2 mouse cellular contexts compared by ENCODE assay signal in the genomic region with DNA sequence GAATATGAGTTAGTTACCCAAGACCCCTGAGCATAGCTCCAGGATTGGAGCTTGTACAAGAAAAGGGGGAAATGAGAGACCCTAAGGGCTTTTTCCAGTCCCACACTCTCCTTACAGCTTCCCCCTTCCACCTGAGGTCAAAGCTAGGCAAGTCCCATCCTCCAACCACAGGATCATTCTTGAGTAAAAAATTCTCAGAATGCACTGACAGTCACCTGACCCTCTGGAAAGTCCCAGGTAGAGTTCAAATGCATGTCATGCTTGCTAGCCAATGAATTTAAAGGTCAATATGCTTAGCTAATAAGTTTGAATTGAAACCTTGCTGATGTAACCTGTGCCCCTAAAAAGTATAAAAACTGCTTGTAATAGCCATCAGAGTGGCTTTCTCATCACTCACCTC.
A peak's percentile ranks its signal among the peaks of the same experiment; 100 is the strongest.
DNase-seq lines count a peak whose midpoint lies in the region; TF ChIP-seq lines count a peak whose summit lies in the region.
"Not testable (repeated sequence)": the region's sequence is repeated elsewhere in the genome, so short reads cannot be mapped to it uniquely, and the experiment has no call there.

No protein-coding gene starts in this region.

- H3K79me2 ChIP-seq in CH12.LX (replicated peaks; ENCODE audit: control insufficient read depth, extremely low read depth, insufficient read depth, poor library complexity, severe bottlenecking), result not testable (repeated sequence)

- not testable (repeated sequence) for H3K27ac ChIP-seq in CH12.LX (ENCODE audit: insufficient read depth, low read depth)

- not testable (repeated sequence) for TF ChIP-seq RAD21 in CH12.LX (IDR thresholded peaks at IDR 0.05; ENCODE audit: low read depth, low read length)

- peaks cover 11 to 17% of the 10 kb centered on the region in 2 experiments; a peak in 3 of 4 replicates for H3K4me1 ChIP-seq in CH12.LX (ENCODE audit: control insufficient read depth in 1 of 2, insufficient read depth in 2 of 2)

- TF ChIP-seq POLR2A in CH12.LX (IDR thresholded peaks at IDR 0.05; ENCODE audit: low read depth, low read length), result not testable (repeated sequence)

- peak; percentile 26; the same call in 1 of the 2 replicates for TF ChIP-seq EP300 in CH12.LX (IDR thresholded peaks at IDR 0.05; ENCODE audit: low read length)

- in situ Hi-C loops in CH12.LX (cut with MboI; ENCODE audit: low pct_ligation_motif_present, low pct_unique_long_range_greater_than_20kb, low sequenced_read_pairs), result not testable (repeated sequence)

- H3K9me3 ChIP-seq in CH12.LX (replicated peaks; ENCODE audit: low read length), result not testable (repeated sequence)

- not testable (repeated sequence) for H3K27me3 ChIP-seq in CH12.LX (replicated peaks)

- not testable (repeated sequence) for TF ChIP-seq CTCF in CH12.LX (conservative IDR thresholded peaks at IDR 0.05 in 1 of 2, IDR thresholded peaks at IDR 0.05 in 1 of 2; ENCODE audit: low read depth in 2 of 2, low read length in 2 of 2)

- peak; percentile 35 for DNase-seq in CH12.LX (ENCODE audit: extremely low read depth)
- DNase-seq in heart, adult 11 months, result peak; percentile 35

- dilution Hi-C loops in CH12.LX (cut with MboI; ENCODE audit: extremely low pct_ligation_motif_present, extremely low pct_unique_long_range_greater_than_20kb, low sequenced_read_pairs), result not testable (repeated sequence)

- not testable (repeated sequence) for H3K4me3 ChIP-seq in CH12.LX (replicated peaks in 1 of 3; ENCODE audit: low read depth in 2 of 3, low read length in 2 of 3, poor library complexity in 1 of 3)

- H3K9ac ChIP-seq in CH12.LX (ENCODE audit: insufficient read depth, low read depth), result not testable (repeated sequence)

- H3K4me2 ChIP-seq in CH12.LX (ENCODE audit: insufficient read depth, low read depth, poor library complexity, severe bottlenecking), result peak overlapping the region; percentile 25; the same call in 1 of the 2 replicates

- not testable (repeated sequence) for H3K36me3 ChIP-seq in CH12.LX (replicated peaks in 1 of 2; ENCODE audit: control insufficient read depth in 1 of 2, insufficient read depth in 1 of 2, low read length in 1 of 2)

TF ChIP-seq in CH12.LX, 34 proteins besides CTCF, POLR2A, EP300 and RAD21:
- TF ChIP-seq IRF4 (IDR thresholded peaks at IDR 0.05; ENCODE audit: low read depth, low read length) (peak; percentile 5; the same call in 1 of the 2 replicates), USF1 (IDR thresholded peaks at IDR 0.05; ENCODE audit: low read depth, low read length) (peak; percentile 52), USF2 (conservative IDR thresholded peaks at IDR 0.05; ENCODE audit: low read depth, low read length) (peak; percentile 25; the same call in 1 of the 2 replicates), CHD2 (IDR thresholded peaks at IDR 0.05; ENCODE audit: low read length) (peak; percentile 48), TCF12 (IDR thresholded peaks at IDR 0.05; ENCODE audit: low read depth, low read length) (peak; percentile 27; the same call in 1 of the 2 replicates), RCOR1 (conservative IDR thresholded peaks at IDR 0.05; ENCODE audit: low read depth, low read length) (0 out of 2 replicates have a peak, but pooled peaks have one; percentile 5), ETS1 (conservative IDR thresholded peaks at IDR 0.05; ENCODE audit: low read depth, low read length) (peak; percentile 64), BHLHE40 (IDR thresholded peaks at IDR 0.05; ENCODE audit: low read depth, low read length) (peak; percentile 72)
